Comparison of ENCODE assay signal across 7 mouse cellular contexts in the genomic region with DNA sequence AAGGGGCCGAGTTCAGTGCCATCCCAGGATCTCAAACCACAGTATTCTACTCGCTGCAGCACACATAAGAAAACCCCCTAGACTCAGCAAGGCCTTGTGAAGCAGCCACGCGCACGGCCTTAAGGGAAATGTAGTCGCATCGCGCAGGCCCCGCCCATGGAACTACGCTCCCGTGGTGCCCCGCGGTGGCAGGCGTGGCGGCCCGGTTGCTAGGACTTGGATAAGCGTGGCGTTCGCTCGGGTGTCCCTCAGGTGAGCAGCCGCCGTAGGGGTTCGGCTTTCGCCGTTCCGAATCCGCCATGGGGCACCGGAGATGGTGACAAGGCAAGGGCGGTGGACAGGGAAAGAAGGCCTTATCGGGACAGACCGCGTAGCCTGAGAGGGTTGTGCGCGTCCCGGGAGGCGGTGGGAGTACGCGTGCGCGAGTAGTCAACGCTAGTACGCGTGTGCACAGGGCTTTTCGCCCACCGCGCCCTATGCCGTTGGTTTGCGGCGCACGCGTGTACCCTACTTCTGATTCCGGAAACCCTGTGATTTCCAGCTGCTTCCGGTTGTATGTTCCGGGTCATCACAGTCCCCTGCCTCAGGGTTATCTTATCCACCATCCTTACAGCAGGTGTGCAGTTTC. TPM values are rescaled to one million over a fixed set of nuclear protein-coding genes. Genes with fewer than 3 reads are reported as not detected.
DNase-seq lines count a peak whose midpoint lies in the region; ATAC-seq and TF ChIP-seq lines count a peak whose summit lies in the region.

A gene (plus strand): TSS at position 175 of the 628 bp plus-strand sequence.
A gene (plus strand): TSS at position 183 of the 628 bp plus-strand sequence.

- peak within 1 kb of the TSS; percentile 86 for H3K4me2 ChIP-seq in embryonic facial prominence, embryonic 12.5 days (replicated peaks)
- H3K4me2 ChIP-seq in limb, embryonic 13.5 days (replicated peaks) = peak within 1 kb of the TSS; percentile 96
- peak within 1 kb of the TSS; percentile 77 for H3K4me2 ChIP-seq in midbrain, embryonic 16.5 days (ENCODE audit: low read length)

- peak; percentile 59 for TF ChIP-seq POLR2A in heart, adult 2 months (IDR thresholded peaks at IDR 0.05; ENCODE audit: insufficient read depth, low read depth, low read length)

- intact Hi-C loops in heart, adult 2 months (cut with DNase I) = loop anchor here (2.0 kb wide), 1 partner anchor 24 kb away; no protein-coding TSS in a partner anchor

- peak; percentile 92 for ATAC-seq in embryonic facial prominence, embryonic 12.5 days (ENCODE audit: insufficient number of reproducible peaks, insufficient read depth, low FRiP score, low TSS enrichment)
- peak; percentile 96 for ATAC-seq in limb, embryonic 13.5 days (ENCODE audit: low FRiP score, low read depth)
- ATAC-seq in midbrain, embryonic 16.5 days = peak; percentile 95

- no peak for TF ChIP-seq CTCF in heart, adult 2 months (IDR thresholded peaks at IDR 0.05)

- peaks cover 7% of the 10 kb centered on the region for H3K79me2 ChIP-seq in heart, adult 2 months (replicated peaks; ENCODE audit: control insufficient read depth, insufficient read depth, low read length)

- H3K36me3 ChIP-seq in embryonic facial prominence, embryonic 12.5 days = peaks cover 19% of the 10 kb centered on the region
- H3K36me3 ChIP-seq in heart, adult 2 months (ENCODE audit: control insufficient read depth, insufficient read depth, low read length) = no peaks in the 10 kb centered on the region
- H3K36me3 ChIP-seq in limb, embryonic 13.5 days = peaks cover 21% of the 10 kb centered on the region
- H3K36me3 ChIP-seq in midbrain, embryonic 16.5 days (ENCODE audit: control insufficient read depth, insufficient read depth, low read length) = peaks cover 18% of the 10 kb centered on the region

- peak; percentile 71; the same call in 1 of the 2 replicates for TF ChIP-seq EP300 in heart, adult 2 months (IDR thresholded peaks at IDR 0.05; ENCODE audit: insufficient read depth, low read depth, low read length)

- H3K9ac ChIP-seq in embryonic facial prominence, embryonic 12.5 days = peak within 1 kb of the TSS; percentile 61
- peak within 1 kb of the TSS; percentile 73 for H3K9ac ChIP-seq in heart, adult 2 months (ENCODE audit: low read depth, low read length)
- H3K9ac ChIP-seq in limb, embryonic 13.5 days = peak within 1 kb of the TSS; percentile 77
- H3K9ac ChIP-seq in midbrain, embryonic 16.5 days (ENCODE audit: low read depth, low read length) = peak within 1 kb of the TSS; percentile 80

- peak within 1 kb of the TSS; percentile 75 for H3K4me3 ChIP-seq in embryonic facial prominence, embryonic 12.5 days
- H3K4me3 ChIP-seq in heart, adult 2 months = peak within 1 kb of the TSS; percentile 79
- H3K4me3 ChIP-seq in limb, embryonic 13.5 days = peak within 1 kb of the TSS; percentile 71
- peak within 1 kb of the TSS; percentile 73 for H3K4me3 ChIP-seq in midbrain, embryonic 16.5 days (ENCODE audit: low read depth, low read length)

- H3K27ac ChIP-seq in embryonic facial prominence, embryonic 12.5 days = peak within 1 kb of the TSS; percentile 87
- H3K27ac ChIP-seq in heart, adult 2 months = peak within 1 kb of the TSS; percentile 87
- peak within 1 kb of the TSS; percentile 83 for H3K27ac ChIP-seq in limb, embryonic 13.5 days
- peak within 1 kb of the TSS; percentile 93 for H3K27ac ChIP-seq in midbrain, embryonic 16.5 days (ENCODE audit: low read length)

- no peaks in the 10 kb centered on the region for H3K27me3 ChIP-seq in embryonic facial prominence, embryonic 12.5 days
- H3K27me3 ChIP-seq in heart, adult 2 months (ENCODE audit: control insufficient read depth, insufficient read depth, low read length) = no peaks in the 10 kb centered on the region
- H3K27me3 ChIP-seq in limb, embryonic 13.5 days = no peaks in the 10 kb centered on the region
- H3K27me3 ChIP-seq in midbrain, embryonic 16.5 days (ENCODE audit: control insufficient read depth, insufficient read depth, low read depth, low read length) = peaks cover 2% of the 10 kb centered on the region; the same call in 1 of the 2 replicates

- H3K9me3 ChIP-seq in embryonic facial prominence, embryonic 12.5 days = no peaks in the 10 kb centered on the region
- H3K9me3 ChIP-seq in limb, embryonic 13.5 days = no peaks in the 10 kb centered on the region
- H3K9me3 ChIP-seq in midbrain, embryonic 16.5 days (replicated peaks; ENCODE audit: control insufficient read depth, low read length, poor library complexity, severe bottlenecking) = no peaks in the 10 kb centered on the region

- under 1% methylated on average over 54 of the region's 54 CpGs for WGBS in embryonic facial prominence, embryonic 12.5 days
- WGBS in heart, adult 2 months = under 1% methylated on average over 54 of the region's 54 CpGs
- under 1% methylated on average over 54 of the region's 54 CpGs for WGBS in limb, embryonic 13.5 days
- under 1% methylated on average over 54 of the region's 54 CpGs for WGBS in midbrain, embryonic 16.5 days

- H3K4me1 ChIP-seq in embryonic facial prominence, embryonic 12.5 days = peaks cover 10% of the 10 kb centered on the region
- peaks cover 6% of the 10 kb centered on the region for H3K4me1 ChIP-seq in heart, adult 2 months (ENCODE audit: control insufficient read depth, insufficient read depth, low read length)
- peaks cover 18% of the 10 kb centered on the region for H3K4me1 ChIP-seq in limb, embryonic 13.5 days
- H3K4me1 ChIP-seq in midbrain, embryonic 16.5 days (ENCODE audit: control insufficient read depth, insufficient read depth, low read length) = peaks cover 18% of the 10 kb centered on the region

- peak; percentile 93 for DNase-seq in adrenal gland, postnatal 25 days
- DNase-seq in heart, adult 2 months = peak; percentile 97
- peak; percentile 92 to 96 for DNase-seq in kidney, adult 8-10 months
- DNase-seq in spleen, postnatal 10 days (ENCODE audit: low spot score in 2 of 2) = peak; percentile 95 to 96

RNA-seq across cellular contexts. Expression of the first gene that starts in this region (rescaled TPM):
- total RNA-seq in adrenal gland, postnatal 25 days (2021) = 64.8 and 68.6 TPM in 2 replicates
- polyA plus RNA-seq in embryonic facial prominence, embryonic 12.5 days (2016; fragmentation: Nextera tagmentation; extraction: Ambion mirVana) = 77.4 and 80.6 TPM in 2 replicates
- total RNA-seq in heart, adult 2 months (2021) = 10 to 100 TPM; 20.8 to 26.9 TPM
- polyA plus RNA-seq in heart, adult 2 months (2012; rRNA removed) = 58.9 and 60.5 TPM in 2 replicates
- polyA plus RNA-seq in limb, embryonic 13.5 days (2015; fragmentation: Nextera tagmentation; extraction: Ambion mirVana) = 83.9 and 92.0 TPM in 2 replicates
- 61.2 and 64.3 TPM in 2 replicates for polyA plus RNA-seq in midbrain, embryonic 16.5 days (2015; fragmentation: Nextera tagmentation; extraction: Ambion mirVana)

RNA-seq across cellular contexts. Expression of the second gene that starts in this region (rescaled TPM):
- 3.5 and 5.6 TPM in 2 replicates for total RNA-seq in adrenal gland, postnatal 25 days (2021)
- 7.0 and 7.8 TPM in 2 replicates for polyA plus RNA-seq in embryonic facial prominence, embryonic 12.5 days (2016; fragmentation: Nextera tagmentation; extraction: Ambion mirVana)
- 1 to 10 TPM in 1 of 2 experiments, under 1 TPM in 1; 0.60 to 1.1 TPM for total RNA-seq in heart, adult 2 months (2021)
- polyA plus RNA-seq in heart, adult 2 months (2012; rRNA removed) = 1.0 and 2.5 TPM in 2 replicates
- 7.6 and 8.8 TPM in 2 replicates for polyA plus RNA-seq in limb, embryonic 13.5 days (2015; fragmentation: Nextera tagmentation; extraction: Ambion mirVana)
- 4.5 and 6.2 TPM in 2 replicates for polyA plus RNA-seq in midbrain, embryonic 16.5 days (2015; fragmentation: Nextera tagmentation; extraction: Ambion mirVana)

Comparison
In these comparisons a context has a peak if more than half of its experiments do, and no peak if none do; other contexts are left out.
1. Peak in every context shown above with its lines: DNase-seq, ATAC-seq, H3K4me3 ChIP-seq and H3K27ac ChIP-seq.